Mouse (Mus musculus): ENCODE measurements around the gene Lrig3. TPM values are rescaled to one million over a fixed set of nuclear protein-coding genes. Genes with fewer than 3 reads are reported as not detected.

The Lrig3 gene
- total RNA-seq (2015) = 1.5 and 1.8 TPM in 2 replicates
- 1.1 and 2.1 TPM in 2 replicates for total RNA-seq (2017)

DNA sequence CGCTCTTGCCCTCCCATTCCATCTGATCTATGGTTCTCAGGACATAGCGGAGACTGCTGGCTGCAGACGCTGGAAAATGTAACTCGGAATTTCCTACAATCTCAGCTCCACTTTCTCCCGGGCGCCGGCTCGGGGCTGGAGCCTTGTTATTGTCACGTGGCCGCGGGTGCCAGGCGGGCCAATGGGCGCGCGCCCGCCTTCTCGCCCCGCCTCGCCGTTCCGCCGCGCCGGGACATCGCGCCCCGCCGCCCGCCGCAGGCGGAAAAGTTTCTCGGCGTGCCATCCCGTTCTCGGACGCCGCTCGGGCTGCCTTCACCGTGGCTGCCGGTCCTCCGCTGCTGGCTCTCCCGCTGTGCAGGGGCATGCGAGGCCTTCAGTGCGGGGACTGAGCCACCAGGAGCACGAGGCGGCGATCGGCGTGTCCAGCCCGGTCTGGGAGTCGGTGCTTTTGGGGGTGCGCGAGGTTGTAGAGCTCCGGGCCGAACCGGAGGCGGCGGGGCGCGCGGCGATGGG, at the start of gene Lrig3:
Lrig3 (plus strand) TSS at position 201 of the 513 bp plus-strand sequence.
- ATAC-seq (ENCODE audit: poor library complexity, severe bottlenecking) = peak; percentile 86

DNA sequence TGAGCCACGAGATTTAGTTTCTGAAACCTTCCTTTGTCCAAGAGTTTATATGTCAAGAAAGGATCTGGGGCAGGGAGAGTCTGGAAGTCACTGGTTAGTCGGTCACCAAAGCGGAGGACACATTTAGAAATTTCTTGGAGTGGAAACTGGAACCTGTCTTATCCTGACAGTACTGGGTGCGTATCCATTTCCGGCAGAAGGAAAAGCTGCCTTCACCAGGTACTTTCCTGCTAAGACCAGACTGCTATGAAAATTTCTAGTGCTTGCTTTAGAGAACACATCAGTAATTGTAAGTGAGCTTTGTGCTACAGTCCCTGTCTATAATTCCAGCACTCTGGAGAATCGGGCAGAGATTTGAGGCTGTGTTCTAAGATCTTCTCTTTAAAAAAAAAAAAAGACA, 49.2 kb upstream of the Lrig3 start:
- ATAC-seq (ENCODE audit: poor library complexity, severe bottlenecking) = no peak

DNA sequence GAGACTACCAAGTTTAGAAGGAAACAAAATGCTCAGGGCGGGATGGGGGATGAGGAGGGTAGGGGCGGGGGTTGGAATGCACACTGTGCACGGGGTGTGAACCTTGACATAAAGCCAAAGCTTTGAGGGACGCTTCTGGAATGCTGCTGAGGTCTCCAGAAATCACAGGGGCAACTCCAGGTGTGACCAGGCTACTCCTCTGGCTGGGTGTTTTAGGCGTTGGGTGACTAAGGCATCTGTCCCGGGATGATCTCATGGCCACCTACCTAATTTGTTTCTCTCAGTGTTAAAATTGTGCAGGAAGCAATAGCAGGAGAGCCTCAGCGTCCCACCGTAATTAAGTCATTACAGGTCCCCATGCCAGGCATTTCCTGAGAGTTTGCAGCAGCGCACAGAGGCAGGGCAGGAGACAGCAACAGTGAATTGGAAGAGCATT, 48.5 kb upstream of the Lrig3 start:
- ATAC-seq (ENCODE audit: poor library complexity, severe bottlenecking) = no peak

DNA sequence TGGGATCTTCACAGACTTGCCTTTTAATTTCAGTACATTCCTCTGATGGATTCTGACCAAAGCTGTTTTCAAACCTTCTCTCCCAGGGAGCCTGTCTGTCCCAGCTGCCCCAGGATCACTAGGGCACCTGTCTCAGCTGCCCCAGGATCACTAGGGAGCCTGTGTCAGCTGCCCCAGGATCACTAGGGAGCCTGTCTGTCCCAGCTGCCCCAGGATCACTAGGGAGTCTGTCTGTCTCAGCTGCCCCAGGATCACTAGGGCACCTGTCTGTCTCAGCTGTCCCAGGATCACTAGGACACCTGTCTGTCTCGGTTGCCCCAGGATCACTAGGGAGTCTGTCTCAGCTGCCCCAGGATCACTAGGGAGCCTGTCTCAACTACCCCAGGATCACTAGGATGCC, 47.0 kb upstream of the Lrig3 start:
- ATAC-seq (ENCODE audit: poor library complexity, severe bottlenecking) = no peak

DNA sequence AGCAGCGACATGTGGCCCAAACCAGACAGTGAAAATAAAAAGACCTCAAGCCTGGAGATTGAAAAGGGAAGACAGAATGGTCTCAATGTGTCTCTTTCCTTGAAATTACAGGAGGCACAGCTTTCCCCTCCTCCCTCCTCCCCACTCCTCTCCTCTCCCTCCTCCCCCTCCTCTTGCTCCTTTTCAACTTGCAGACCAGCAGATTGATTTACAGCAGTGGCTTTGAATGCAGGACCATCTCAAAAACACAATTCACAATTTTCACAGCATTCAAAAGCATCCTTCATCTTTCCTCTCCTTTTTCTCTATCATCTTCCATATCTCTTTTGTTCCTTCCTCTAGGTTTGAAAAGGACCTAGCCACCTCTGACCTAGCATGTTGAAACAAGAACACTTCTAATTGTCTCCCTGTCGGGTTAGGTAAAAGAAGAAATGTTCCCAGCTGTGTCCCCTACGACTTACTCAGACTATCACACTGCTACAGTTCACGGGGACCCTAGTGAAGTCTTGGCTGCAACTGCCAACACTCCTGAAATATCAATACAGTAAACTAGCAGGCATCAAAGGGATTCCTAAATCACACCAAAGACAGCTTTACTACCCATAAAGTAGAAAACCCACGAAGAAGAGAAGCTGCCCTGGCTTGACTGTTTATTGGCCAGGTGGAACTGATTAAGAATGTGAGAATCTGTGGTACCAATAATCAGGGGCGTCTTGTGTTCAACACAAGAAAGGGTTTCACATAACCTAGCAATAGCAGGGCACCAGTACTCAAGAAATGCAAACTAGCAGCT, 44.1 kb upstream of the Lrig3 start:
- no peak for ATAC-seq (ENCODE audit: poor library complexity, severe bottlenecking)

DNA sequence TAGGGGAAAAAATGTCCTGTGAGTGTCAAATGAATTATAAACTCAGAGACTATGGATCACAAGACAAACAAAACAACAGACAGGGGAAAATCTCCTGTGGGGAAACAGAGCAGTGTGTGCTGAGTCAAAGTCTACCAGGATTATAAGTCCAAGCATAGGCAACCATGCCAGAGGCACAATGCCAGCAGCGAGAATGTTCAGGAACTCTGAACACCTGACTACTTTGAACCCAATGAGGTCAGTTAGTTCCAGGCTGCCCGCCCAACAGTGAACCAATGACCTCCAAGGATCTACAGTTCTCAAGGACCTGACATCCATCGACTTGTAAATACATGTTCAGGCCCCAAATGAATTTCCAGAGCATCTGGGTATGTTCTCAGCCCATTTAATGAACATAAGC, 36.0 kb upstream of the Lrig3 start:
- no peak for ATAC-seq (ENCODE audit: poor library complexity, severe bottlenecking)

DNA sequence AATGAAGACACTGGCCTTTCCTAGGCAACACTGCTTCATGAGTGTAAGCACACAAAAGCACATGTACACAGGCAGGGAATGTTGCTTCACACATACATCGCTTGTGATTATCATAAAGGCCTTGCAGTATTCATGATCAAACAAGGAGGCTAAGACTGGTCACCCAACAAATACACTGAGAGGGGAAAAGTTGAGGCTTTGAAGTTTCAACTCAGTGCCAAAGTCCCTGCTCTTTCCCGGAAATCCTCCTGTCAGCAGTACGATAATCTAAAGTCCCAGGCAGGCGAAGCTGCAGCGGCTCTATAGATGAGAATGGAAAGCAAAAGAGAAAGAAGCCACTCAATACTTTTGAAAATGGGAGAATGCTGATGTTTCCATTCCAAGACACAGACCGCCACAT, 32.6 kb upstream of the Lrig3 start:
- ATAC-seq (ENCODE audit: poor library complexity, severe bottlenecking) = no peak

DNA sequence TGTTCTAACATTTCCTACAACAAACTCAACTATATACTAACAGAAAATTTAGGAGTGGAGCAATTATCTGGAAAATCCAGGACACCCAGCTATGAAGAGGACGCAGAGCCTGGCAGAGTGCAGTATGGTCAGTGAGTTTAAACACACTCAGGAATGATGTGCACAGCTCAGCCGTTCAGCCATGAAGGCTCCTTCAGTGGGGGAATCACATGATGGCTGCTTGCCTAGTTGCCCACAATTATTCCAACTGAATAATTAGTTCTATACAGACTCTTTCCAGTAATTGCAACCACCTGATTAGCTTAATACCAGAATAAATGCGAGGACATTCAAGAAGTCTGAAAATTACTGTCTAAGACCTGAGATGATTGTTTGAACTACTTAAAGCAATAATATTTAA, 31.9 kb upstream of the Lrig3 start:
- ATAC-seq (ENCODE audit: poor library complexity, severe bottlenecking) = no peak

DNA sequence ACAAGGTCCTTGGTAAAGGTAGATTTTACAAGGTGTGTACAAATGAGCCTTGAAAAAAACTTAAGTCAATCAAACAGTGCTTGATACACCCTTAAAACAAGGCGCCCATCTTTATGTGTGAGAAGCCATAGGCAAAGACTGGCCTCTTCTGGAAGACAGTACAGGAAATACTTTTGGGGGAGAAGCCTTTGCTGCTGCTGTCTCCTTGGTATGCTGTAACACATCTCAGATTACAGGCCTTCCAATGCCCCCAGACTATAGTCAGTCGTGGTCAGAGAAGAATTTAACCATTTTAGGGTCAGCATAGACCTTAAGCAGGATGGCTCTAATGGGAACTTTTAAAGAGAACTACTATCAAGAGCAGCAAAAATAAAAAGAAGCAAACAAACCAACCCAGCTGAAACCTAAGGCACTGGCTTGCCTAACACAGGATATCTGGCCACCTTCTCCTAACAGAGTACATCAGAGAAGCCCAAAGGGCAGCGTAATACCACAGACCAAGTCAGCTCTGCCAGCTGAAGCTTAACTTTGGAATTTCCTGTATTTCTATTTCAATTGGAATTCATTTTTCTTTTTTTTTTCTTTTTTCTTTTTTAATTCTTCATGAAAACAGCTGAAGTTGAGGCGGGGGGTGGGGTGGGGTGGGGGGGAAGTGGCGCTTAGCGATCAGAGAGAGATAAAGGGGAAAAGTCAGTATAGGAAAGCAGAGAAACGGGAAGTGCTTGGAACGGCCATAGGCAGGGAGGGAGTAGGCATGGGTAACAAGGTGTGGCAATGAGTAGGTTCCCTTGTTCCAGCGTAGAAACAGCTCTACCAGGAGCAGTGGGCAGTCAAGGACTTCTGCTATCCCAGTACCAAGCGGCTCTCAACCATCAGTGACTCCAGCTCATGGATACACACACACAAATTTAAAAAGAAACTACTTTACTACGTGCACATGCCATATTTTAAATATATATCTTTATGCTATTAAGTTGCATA, 28.2 kb upstream of the Lrig3 start:
- ATAC-seq (ENCODE audit: poor library complexity, severe bottlenecking) = peak; percentile 59

DNA sequence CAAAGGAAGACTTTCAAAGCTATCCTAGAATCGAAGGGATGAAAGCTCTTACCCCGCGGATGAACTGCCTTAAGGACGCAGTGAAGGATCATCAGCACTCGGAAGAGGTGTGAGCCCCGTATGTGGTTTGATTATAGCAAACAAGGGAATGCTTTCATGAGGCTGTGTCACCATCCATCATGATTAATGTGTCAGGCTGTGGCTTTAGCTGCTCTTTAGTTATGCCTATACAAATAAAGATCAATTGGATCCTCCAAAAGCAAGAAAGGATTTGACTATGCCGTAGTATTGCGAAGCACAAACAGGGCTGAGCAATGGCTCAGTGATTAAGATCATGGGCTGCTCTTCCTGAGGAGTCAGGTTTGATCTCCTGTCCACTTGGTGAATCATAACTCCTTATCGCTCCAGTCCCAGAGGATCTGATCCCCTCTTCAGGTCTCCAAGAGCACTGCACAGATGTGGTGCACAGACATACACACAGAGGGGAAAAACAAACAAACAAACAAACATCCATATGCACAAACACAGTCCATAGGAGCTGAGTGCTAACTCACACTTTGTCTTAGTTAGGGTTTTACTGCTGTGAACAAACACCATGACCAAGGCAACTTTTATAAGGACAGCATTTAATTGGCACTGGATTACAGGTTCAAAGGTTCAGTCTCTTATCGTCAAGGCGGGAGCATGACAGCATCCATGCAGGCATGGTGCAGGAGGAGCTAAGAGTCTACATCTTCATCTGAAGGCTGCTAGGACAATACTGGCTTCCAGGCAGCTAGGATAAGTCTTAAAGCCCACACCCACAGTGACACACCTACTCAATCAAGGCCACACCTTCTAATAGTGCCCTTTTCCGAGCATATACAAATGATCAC, 27.2 kb upstream of the Lrig3 start:
- ATAC-seq (ENCODE audit: poor library complexity, severe bottlenecking) = no peak

DNA sequence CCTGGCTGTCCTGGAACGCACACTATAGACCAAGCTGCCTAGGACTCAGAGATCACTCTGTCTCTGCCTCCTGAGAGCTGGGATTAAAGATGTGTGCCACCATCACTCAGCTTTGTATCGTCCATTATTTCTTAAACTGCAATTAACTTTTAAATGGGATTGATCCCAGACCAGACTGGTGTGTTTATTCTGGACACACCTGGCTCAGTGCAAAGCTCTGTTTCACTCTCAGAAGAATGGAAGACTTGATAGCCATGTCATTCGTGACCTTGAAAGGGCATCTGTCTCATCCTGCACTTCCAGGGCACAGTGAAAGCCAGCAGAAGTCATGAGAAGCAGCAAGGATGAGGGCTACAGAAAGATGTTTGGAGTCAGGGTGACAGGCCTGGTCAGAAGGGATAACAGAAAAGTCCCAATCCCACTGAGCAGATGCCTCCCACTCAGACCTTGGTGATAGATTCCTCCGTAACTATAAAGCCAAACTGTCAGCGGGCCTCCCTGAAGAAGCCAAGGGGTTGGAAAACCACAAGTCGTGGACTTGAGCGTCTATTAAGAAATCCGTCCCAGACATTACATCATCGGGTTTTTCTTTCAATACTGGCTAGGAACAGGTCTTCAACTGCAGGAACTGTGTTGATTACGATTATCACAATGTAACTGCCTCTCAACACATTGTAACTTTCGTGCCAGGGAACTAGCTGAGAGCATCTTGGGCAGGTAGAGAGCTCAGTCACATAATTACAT, 25.5 kb upstream of the Lrig3 start:
- 0 out of 2 replicates have a peak, but pooled peaks have one; percentile 30 for ATAC-seq (ENCODE audit: poor library complexity, severe bottlenecking)

DNA sequence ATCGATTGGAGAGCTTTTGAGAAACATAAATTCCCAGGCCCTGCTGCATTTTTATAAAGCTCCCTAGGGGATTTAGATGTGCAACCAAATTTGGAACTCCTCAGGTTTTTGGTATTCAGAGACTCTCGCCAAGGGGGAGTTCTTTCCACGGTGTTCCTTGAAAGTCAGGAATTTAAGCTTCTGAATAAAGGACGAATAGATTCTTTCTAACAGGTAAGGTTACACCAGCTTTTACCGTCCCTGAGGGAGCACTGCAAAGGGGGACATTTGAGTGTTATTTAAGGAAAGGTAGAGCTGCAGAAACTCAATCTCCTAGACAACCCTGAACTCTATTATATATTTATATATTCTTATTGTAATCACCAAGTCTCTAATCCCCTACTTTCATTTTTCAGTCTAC, 22.9 kb upstream of the Lrig3 start:
- no peak for ATAC-seq (ENCODE audit: poor library complexity, severe bottlenecking)

DNA sequence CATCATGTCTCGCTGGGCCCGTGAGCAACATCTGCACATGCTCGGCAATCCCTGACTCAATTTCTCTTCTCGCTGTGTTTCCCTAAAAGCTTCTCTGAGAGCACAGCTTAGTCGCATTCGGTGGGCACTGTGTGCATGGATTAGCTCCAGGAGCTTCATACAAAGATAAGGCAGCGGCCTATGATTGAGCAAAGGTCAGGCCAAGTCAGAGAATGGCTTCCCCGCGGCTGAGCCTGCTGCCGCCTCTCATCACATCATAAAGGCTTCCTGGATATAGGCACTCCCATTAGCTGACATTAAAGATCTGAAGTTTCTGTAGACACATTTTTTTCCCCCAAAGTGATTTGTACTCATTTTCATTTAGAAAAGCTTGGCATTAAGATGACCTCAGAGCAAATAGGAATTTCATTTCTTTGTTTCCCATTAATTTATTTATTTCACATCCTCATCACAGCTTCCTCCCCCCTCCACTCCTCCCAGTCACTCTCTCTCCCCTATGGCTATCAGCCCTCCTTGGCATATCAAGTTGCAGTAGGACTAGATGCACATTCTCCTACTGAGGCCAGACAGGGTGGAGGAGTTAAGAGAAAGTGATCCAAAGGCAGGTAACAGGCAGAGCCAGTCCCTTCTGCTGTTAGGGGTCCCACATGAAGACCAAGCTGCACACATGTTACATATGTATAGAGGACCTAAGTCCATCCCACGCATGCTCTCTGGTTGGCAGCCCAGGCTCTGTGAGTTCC, 21.0 kb upstream of the Lrig3 start:
- ATAC-seq (ENCODE audit: poor library complexity, severe bottlenecking) = no peak

DNA sequence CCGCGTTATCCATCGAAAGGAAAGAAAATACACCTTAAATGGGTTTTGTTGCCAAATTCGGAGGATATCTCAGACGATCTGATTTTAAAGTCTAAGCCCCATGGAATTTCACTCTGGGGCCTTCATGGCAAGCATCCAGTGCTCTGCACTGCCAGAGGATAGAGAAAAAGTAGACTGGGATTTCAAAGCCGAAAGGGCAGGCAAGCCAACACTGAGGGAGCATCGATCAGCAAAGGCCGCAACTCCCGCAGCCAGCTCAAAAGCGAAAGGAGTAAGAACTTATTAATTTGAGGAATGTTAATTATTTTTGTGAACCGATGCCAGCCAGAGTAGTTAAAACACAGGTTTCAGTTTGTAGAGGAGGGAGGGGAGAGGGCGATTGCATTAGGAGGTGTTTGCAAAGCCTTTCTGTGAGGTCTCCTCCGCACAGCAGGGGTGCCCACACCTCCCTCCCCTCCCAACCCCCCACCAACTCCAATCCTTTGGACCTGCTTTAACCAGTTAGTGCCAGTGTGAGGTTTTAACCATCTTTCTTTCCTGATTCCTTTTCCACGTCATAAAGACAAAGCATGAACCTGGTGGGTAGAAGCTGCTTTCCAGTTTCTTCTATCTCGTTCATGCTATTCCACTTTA, 17.0 kb upstream of the Lrig3 start:
- ATAC-seq (ENCODE audit: poor library complexity, severe bottlenecking) = no peak

DNA sequence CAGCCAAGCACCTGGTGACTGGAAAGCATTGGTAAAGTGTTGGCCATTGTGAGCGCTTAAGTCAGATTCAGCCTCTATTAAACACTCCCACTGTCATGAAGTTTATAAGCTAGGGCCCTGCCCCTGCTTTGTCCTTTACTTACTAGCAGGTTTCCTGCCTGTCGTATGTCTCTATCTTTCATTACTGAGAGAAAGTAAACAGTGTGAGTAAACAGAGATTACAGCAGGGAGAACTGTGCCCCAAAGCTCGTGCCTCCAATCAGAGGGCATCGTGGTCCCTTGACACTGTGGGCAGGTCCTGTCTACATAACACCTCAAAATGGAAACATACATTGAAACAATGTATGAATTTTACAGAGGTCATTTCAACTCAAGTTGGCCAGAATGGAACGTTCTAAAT, 14.3 kb upstream of the Lrig3 start:
- no peak for ATAC-seq (ENCODE audit: poor library complexity, severe bottlenecking)

DNA sequence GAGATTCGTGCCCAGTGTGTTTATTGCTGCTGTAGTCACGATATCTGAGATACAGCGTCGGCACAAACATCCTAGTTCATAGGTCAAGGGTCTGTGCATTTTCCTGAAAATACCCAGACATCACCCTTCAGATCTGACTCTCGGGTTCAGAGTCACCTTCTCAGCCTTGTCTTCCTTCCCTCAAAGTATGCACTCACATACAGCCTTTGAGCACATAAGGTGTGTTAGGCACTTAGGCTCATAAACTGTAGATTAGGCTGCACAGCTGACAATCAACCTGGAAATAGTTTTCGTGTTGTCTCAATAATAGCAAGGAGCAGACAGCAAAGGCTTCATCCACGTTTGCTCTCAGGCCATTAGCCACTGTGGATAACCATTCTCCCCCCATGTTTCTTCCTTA, 11.6 kb upstream of the Lrig3 start:
- ATAC-seq (ENCODE audit: poor library complexity, severe bottlenecking) = no peak

DNA sequence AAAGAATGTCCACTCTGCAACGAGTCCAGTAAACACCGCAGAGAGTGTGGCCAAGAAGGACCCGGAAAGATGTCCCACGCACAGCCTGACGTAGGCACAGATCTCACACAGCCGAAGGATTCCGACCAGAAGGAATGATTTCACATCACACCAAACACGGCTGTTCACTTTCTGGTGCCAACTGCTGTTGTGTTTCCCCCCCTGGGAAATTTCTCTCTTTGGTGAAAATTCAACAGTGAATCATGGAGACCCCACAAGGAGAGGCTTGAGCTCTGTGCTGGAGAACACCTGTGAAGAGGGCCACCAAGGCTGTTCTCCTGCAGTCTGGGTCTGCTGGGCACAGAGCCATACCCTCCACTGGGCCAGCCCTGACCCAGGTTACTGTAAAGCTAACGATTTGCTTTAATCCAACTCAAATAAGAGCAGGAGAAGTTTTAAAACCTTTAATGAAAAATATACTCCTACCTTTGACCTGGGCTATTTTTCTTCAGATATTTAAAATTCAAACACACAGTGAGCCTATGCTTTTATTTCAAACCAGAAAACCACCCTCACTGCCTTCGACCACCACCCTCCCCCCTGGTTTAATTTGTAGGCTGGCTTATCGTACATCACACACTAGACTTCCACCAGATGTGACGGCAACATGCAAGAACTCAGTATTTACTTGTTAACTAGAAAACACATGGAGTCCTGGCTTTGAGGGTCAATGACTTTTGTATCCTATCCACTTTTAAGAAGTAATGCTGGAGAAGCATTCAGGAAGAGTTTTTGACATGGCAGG, 11.0 kb upstream of the Lrig3 start:
- no peak for ATAC-seq (ENCODE audit: poor library complexity, severe bottlenecking)

All from megakaryocyte, adult 5-6 weeks (primary cell).